Mouse (Mus musculus) lung, postnatal 0 days (tissue): Measurements from ENCODE around the gene Dst.

Source experiments
- CTCF ChIP-seq: IDR thresholded peaks from 2 replicates; pipeline ENCODE4 v1.5.1; 2016; ENCODE audit warnings: antibody characterized with exemption, mild to moderate bottlenecking
- EP300 ChIP-seq: IDR thresholded peaks from 2 replicates; pipeline ENCODE4 v1.6.1; 2016; ENCODE audit warnings: antibody characterized with exemption, mild to moderate bottlenecking, control low read depth

- TF ChIP-seq EP300 (no peak), CTCF (no peak)
Observed at GRCm38 (mm10) chr1:34107076-34107475, 199.1 kb downstream of the Dst start.
